Mouse (Mus musculus): ENCODE results near the gene Fzr1.

GRCm38 (mm10) chr10:81402227-81402765 lies 24.0 kb upstream of the Fzr1 start:
- no peak for TF ChIP-seq POLR2A (IDR thresholded peaks at IDR 0.05; ENCODE audit: control insufficient read depth, extremely low read depth, insufficient read depth, low read length, poor library complexity)
- TF ChIP-seq CTCF (IDR thresholded peaks at IDR 0.05; ENCODE audit: borderline replicate concordance, control insufficient read depth, extremely low read depth, insufficient read depth, low read length, poor library complexity): no peak

All from thymus, adult 2 months (tissue).